8 mouse cellular contexts compared by ENCODE assay signal in genomic region chr1:88008211-88008697, GRCm38 (mm10). TPM values are rescaled to one million over a fixed set of nuclear protein-coding genes. Genes with fewer than 3 reads are reported as not detected.
DNase-seq lines count a peak whose midpoint lies in the region; ATAC-seq and TF ChIP-seq lines count a peak whose summit lies in the region.

Usp40 (minus strand) TSS chr1:88008551.

- peak within 1 kb of the TSS; percentile 83 for H3K9ac ChIP-seq in hindbrain, embryonic 14.5 days

- in situ Hi-C loops in Patski (cut with MboI; ENCODE audit: low pct_unique_long_range_greater_than_20kb): loop anchor here (10.0 kb wide), 1 partner anchor 277 kb away; no protein-coding TSS in a partner anchor

- peak within 1 kb of the TSS; percentile 72 for H3K4me2 ChIP-seq in hindbrain, embryonic 14.5 days (replicated peaks)

- POLR2A ChIA-PET in Patski (lab: Charles Lee): interaction anchor here (0.6 to 0.7 kb wide), 3 partner anchors 8 to 337 kb away, joined by 4 to 8 read pairs (median 7); no protein-coding TSS in a partner anchor

- TF ChIP-seq CTCF in Patski (IDR thresholded peaks at IDR 0.05): no peak

- ATAC-seq in Patski: peak; percentile 67
- peak; percentile 96 for ATAC-seq in hindbrain, embryonic 14.5 days (ENCODE audit: low FRiP score)

- CTCF ChIA-PET in Patski (lab: Charles Lee): no interaction called here

- no peaks in the 10 kb centered on the region for H3K9me3 ChIP-seq in hindbrain, embryonic 14.5 days (ENCODE audit: control insufficient read depth, low read length)

- peak within 1 kb of the TSS; percentile 78 for H3K4me3 ChIP-seq in hindbrain, embryonic 14.5 days (replicated peaks; ENCODE audit: low read length)

- peaks cover 14% of the 10 kb centered on the region for H3K4me1 ChIP-seq in hindbrain, embryonic 14.5 days (replicated peaks; ENCODE audit: control insufficient read depth, insufficient read depth, low read length)

- peaks cover 15% of the 10 kb centered on the region for H3K36me3 ChIP-seq in hindbrain, embryonic 14.5 days (replicated peaks; ENCODE audit: control insufficient read depth, insufficient read depth)

- DNase-seq in Patski (ENCODE audit: low read depth, low spot score): peak; percentile 30
- DNase-seq in cerebellum, postnatal 14 days: peak; percentile 79 to 81
- DNase-seq in frontal cortex, postnatal 25 days (ENCODE audit: low spot score in 2 of 2): peak; percentile 48 to 71
- DNase-seq in hindbrain, embryonic 14.5 days (ENCODE audit: low spot score): peak; percentile 82
- DNase-seq in layer of hippocampus, postnatal 36 days: peak; percentile 80 to 81
- peak; percentile 81 for DNase-seq in lung, postnatal 36 days
- DNase-seq in retina, postnatal 7 days (ENCODE audit: low read depth, low spot score): peak; percentile 65
- DNase-seq in urinary bladder, adult 2 months (ENCODE audit: low spot score): peak; percentile 67

- H3K27ac ChIP-seq in hindbrain, embryonic 14.5 days: peak within 1 kb of the TSS; percentile 96

- under 1% methylated on average over 44 of the region's 45 CpGs for WGBS in hindbrain, embryonic 14.5 days

- no peaks in the 10 kb centered on the region for H3K27me3 ChIP-seq in Patski
- no peaks in the 10 kb centered on the region for H3K27me3 ChIP-seq in hindbrain, embryonic 14.5 days (ENCODE audit: control insufficient read depth, insufficient read depth, low read length)

RNA-seq across cellular contexts. Expression of gene Usp40, which starts in this region (rescaled TPM):
- 29.5 TPM for polyA plus RNA-seq in Patski (2021)
- 15.5 and 20.5 TPM in 2 replicates for polyA plus RNA-seq in hindbrain, embryonic 14.5 days (2014; fragmentation: Nextera tagmentation; extraction: Ambion mirVana)
- total RNA-seq in layer of hippocampus, postnatal 36 days (2021): 10 to 100 TPM; 21.4 to 25.6 TPM
- 19.4 and 23.5 TPM in 2 replicates for polyA plus RNA-seq in urinary bladder, adult 2 months (2012; rRNA removed)

Comparison
In these comparisons a context has a peak if more than half of its experiments do, and no peak if none do; other contexts are left out.
1. Peak in every context shown above with its lines: DNase-seq, ATAC-seq, H3K4me3 ChIP-seq and H3K27ac ChIP-seq.
2. DNase-seq: peak in every context shown above with its lines; median percentile 82 in hindbrain, embryonic 14.5 days; 81 in lung, postnatal 36 days; 80 in layer of hippocampus, postnatal 36 days; 80 in cerebellum, postnatal 14 days; 67 in urinary bladder, adult 2 months; 65 in retina, postnatal 7 days; 60 in frontal cortex, postnatal 25 days; 30 in Patski.